Mouse (Mus musculus): ENCODE measurements at regions not wholly inside any gene's neighbourhood (a gene's known extent, or its start where the extent isn't known, plus 50 kb on each side); places are given as distances from the start of the nearest gene placed in this dataset.

- peak; percentile 49 for DNase-seq (ENCODE audit: low read depth, low spot score)
- Histone ChIP-seq H3K4me1 (ENCODE audit: control insufficient read depth in 2 of 2, insufficient read depth in 2 of 2, low read length in 2 of 2, poor library complexity in 1 of 2) (no peaks in the 10 kb centered on the region; a peak in 1 of 4 replicates), H3K27ac (ENCODE audit: insufficient read depth, low read depth, low read length, poor library complexity, severe bottlenecking) (no peak overlapping the region; the same call in 1 of the 2 replicates), H3K9me3 (ENCODE audit: control insufficient read depth, insufficient read depth, low read depth, low read length) (no peaks in the 10 kb centered on the region), H3K36me3 (ENCODE audit: control insufficient read depth, insufficient read depth, low read length, poor library complexity, severe bottlenecking) (no peaks in the 10 kb centered on the region), H3K4me3 (ENCODE audit: insufficient read depth in 1 of 2, low read depth in 1 of 2, low read length in 2 of 2, poor library complexity in 1 of 2, severe bottlenecking in 1 of 2) (no peak overlapping the region), H3K9ac (ENCODE audit: insufficient read depth, low read depth, low read length, poor library complexity, severe bottlenecking) (no peak overlapping the region)
- in situ Hi-C loops (cut with MboI; ENCODE audit: low sequenced_read_pairs in 2 of 2, unreplicated experiment in 2 of 2) = no loop called here
- TF ChIP-seq ZNF384 (IDR thresholded peaks at IDR 0.05; ENCODE audit: low read depth, low read length) = no peak
- no peak for TF ChIP-seq MAFK (IDR thresholded peaks at IDR 0.05; ENCODE audit: insufficient read depth, low read depth, low read length)
- TF ChIP-seq ZC3H11A (IDR thresholded peaks at IDR 0.05; ENCODE audit: borderline replicate concordance, low read depth, low read length) = no peak
- no peak for TF ChIP-seq HCFC1 (IDR thresholded peaks at IDR 0.05; ENCODE audit: borderline replicate concordance, insufficient read depth, low read length)
- no peak for TF ChIP-seq CHD2 (IDR thresholded peaks at IDR 0.05; ENCODE audit: low read depth, low read length)
Measured at GRCm38 (mm10) chr13:60110079-60110846, 66.9 kb downstream of the Gas1 start.

- Histone ChIP-seq H3K27ac (ENCODE audit: insufficient read depth, low read depth, low read length, poor library complexity, severe bottlenecking) (no peak overlapping the region), H3K4me1 (ENCODE audit: control insufficient read depth in 2 of 2, insufficient read depth in 2 of 2, low read length in 2 of 2, poor library complexity in 1 of 2) (no peaks in the 10 kb centered on the region; a peak in 1 of 4 replicates), H3K9ac (ENCODE audit: insufficient read depth, low read depth, low read length, poor library complexity, severe bottlenecking) (no peak overlapping the region), H3K9me3 (ENCODE audit: control insufficient read depth, insufficient read depth, low read depth, low read length) (no peaks in the 10 kb centered on the region), H3K4me3 (ENCODE audit: insufficient read depth in 1 of 2, low read depth in 1 of 2, low read length in 2 of 2, poor library complexity in 1 of 2, severe bottlenecking in 1 of 2) (no peak overlapping the region), H3K36me3 (ENCODE audit: control insufficient read depth, insufficient read depth, low read length, poor library complexity, severe bottlenecking) (no peaks in the 10 kb centered on the region)
- in situ Hi-C loops (cut with MboI; ENCODE audit: low sequenced_read_pairs in 2 of 2, unreplicated experiment in 2 of 2) = no loop called here
- no peak for DNase-seq (ENCODE audit: low read depth, low spot score)
- no peak for TF ChIP-seq CHD2 (IDR thresholded peaks at IDR 0.05; ENCODE audit: low read depth, low read length)
- no peak for TF ChIP-seq ZC3H11A (IDR thresholded peaks at IDR 0.05; ENCODE audit: borderline replicate concordance, low read depth, low read length)
- TF ChIP-seq ZNF384 (IDR thresholded peaks at IDR 0.05; ENCODE audit: low read depth, low read length) = no peak
- TF ChIP-seq MAFK (IDR thresholded peaks at IDR 0.05; ENCODE audit: insufficient read depth, low read depth, low read length) = no peak
- no peak for TF ChIP-seq HCFC1 (IDR thresholded peaks at IDR 0.05; ENCODE audit: borderline replicate concordance, insufficient read depth, low read length)
Measured at GRCm38 (mm10) chr13:60105286-60105685, 71.9 kb downstream of the Gas1 start.

DNA sequence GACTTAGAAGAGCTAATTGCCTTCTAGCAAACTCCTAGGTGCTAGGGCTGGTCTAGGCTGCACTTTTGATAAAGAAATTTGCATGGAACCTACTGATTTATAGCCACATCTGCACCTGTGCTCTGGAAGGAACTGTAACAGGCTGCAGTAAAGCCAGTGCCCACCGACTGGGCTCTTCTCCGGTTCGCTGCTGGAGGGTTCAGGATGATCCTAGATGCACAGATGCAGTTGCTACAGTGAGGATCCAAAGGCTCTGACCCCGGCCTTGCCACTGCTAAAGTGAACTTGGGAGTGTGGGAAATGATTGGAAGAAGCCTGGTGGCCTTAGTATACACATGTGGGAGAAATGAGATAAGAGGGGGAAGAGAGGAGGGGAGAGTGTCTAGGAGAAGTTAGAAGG lies 75.5 kb downstream of the Gas1 start:
- Histone ChIP-seq H3K4me3 (ENCODE audit: insufficient read depth in 1 of 2, low read depth in 1 of 2, low read length in 2 of 2, poor library complexity in 1 of 2, severe bottlenecking in 1 of 2) (no peak overlapping the region), H3K4me1 (ENCODE audit: control insufficient read depth in 2 of 2, insufficient read depth in 2 of 2, low read length in 2 of 2, poor library complexity in 1 of 2) (no peaks in the 10 kb centered on the region), H3K36me3 (ENCODE audit: control insufficient read depth, insufficient read depth, low read length, poor library complexity, severe bottlenecking) (no peaks in the 10 kb centered on the region), H3K27ac (ENCODE audit: insufficient read depth, low read depth, low read length, poor library complexity, severe bottlenecking) (no peak overlapping the region), H3K9me3 (ENCODE audit: control insufficient read depth, insufficient read depth, low read depth, low read length) (no peaks in the 10 kb centered on the region; the same call in 1 of the 2 replicates), H3K9ac (ENCODE audit: insufficient read depth, low read depth, low read length, poor library complexity, severe bottlenecking) (no peak overlapping the region)
- TF ChIP-seq ZNF384 (IDR thresholded peaks at IDR 0.05; ENCODE audit: low read depth, low read length) (no peak), MAFK (IDR thresholded peaks at IDR 0.05; ENCODE audit: insufficient read depth, low read depth, low read length) (no peak), HCFC1 (IDR thresholded peaks at IDR 0.05; ENCODE audit: borderline replicate concordance, insufficient read depth, low read length) (no peak), CHD2 (IDR thresholded peaks at IDR 0.05; ENCODE audit: low read depth, low read length) (no peak), ZC3H11A (IDR thresholded peaks at IDR 0.05; ENCODE audit: borderline replicate concordance, low read depth, low read length) (no peak)
- no peak for DNase-seq (ENCODE audit: low read depth, low spot score)
- in situ Hi-C loops (cut with MboI; ENCODE audit: low sequenced_read_pairs in 2 of 2, unreplicated experiment in 2 of 2) = no loop called here

DNA sequence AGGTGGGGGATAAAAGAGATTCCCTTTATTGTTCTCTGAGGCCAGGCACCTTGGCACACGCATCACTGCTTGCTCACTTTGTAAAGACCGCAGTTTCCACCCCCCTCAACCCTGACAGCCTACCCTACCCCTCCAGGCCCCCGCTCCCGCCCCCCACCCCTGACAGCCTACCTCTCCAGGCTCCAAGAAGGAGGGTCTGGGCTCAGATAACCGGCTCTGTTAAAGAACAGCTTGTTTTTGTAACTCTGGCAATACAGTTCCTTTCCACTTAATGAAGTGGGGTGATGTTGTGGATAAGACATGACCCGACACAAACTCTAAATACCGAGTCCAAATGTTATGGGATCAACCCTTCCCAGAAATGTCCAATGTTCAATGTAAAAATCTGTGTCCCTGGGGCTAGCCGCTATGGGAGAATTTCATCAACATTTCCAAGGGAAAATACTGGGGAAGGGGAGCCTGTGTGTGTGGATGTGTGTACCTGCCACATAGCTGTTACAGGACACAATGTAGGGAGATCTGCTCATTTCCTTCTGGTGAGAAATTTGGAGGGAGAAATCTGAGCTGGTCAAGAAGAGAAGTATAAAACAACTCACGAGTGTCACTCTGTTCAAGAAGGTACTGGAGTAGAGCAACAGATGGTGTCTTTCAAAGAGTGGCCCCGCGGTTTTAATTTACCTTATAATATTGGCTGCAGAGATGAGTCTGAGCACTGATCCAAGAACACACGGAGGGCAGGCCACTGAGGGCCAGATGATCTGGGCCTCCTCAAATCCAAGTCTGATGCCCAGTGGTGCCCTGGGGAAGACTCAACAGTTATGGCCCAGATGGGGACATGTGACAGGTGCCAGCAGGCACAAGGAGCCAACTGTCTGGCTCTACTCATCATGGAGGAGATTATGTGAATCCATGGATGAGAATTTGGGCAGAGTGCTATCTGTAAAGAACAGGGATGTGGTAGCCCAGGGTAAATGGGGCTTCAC lies 76.7 kb downstream of the Gas1 start:
- Histone ChIP-seq H3K4me1 (ENCODE audit: control insufficient read depth in 2 of 2, insufficient read depth in 2 of 2, low read length in 2 of 2, poor library complexity in 1 of 2) (no peaks in the 10 kb centered on the region), H3K27ac (ENCODE audit: insufficient read depth, low read depth, low read length, poor library complexity, severe bottlenecking) (no peak overlapping the region), H3K36me3 (ENCODE audit: control insufficient read depth, insufficient read depth, low read length, poor library complexity, severe bottlenecking) (no peaks in the 10 kb centered on the region), H3K9me3 (ENCODE audit: control insufficient read depth, insufficient read depth, low read depth, low read length) (no peaks in the 10 kb centered on the region; the same call in 1 of the 2 replicates), H3K9ac (ENCODE audit: insufficient read depth, low read depth, low read length, poor library complexity, severe bottlenecking) (no peak overlapping the region), H3K4me3 (ENCODE audit: insufficient read depth in 1 of 2, low read depth in 1 of 2, low read length in 2 of 2, poor library complexity in 1 of 2, severe bottlenecking in 1 of 2) (no peak overlapping the region)
- DNase-seq (ENCODE audit: low read depth, low spot score) = no peak
- in situ Hi-C loops (cut with MboI; ENCODE audit: low sequenced_read_pairs in 2 of 2, unreplicated experiment in 2 of 2) = no loop called here
- TF ChIP-seq ZC3H11A (IDR thresholded peaks at IDR 0.05; ENCODE audit: borderline replicate concordance, low read depth, low read length) (no peak), MAFK (IDR thresholded peaks at IDR 0.05; ENCODE audit: insufficient read depth, low read depth, low read length) (no peak), ZNF384 (IDR thresholded peaks at IDR 0.05; ENCODE audit: low read depth, low read length) (no peak), HCFC1 (IDR thresholded peaks at IDR 0.05; ENCODE audit: borderline replicate concordance, insufficient read depth, low read length) (no peak), CHD2 (IDR thresholded peaks at IDR 0.05; ENCODE audit: low read depth, low read length) (no peak)
